Mouse (Mus musculus): ENCODE results near the gene Por.

Por gene

GRCm38 (mm10) chr5:135669741-135670275 is at the start of gene Por:
Gene Por (plus strand): TSS chr5:135670033.
- DNase-seq (ENCODE audit: low read depth, low spot score): peak; percentile 93

- no peak for DNase-seq (ENCODE audit: low read depth, low spot score)
These were observed 49.3 kb upstream of the Por start for GRCm38 (mm10) chr5:135620526-135620925.

GRCm38 (mm10) chr5:135621725-135622124 is 48.1 kb upstream of the Por start:
- no peak for DNase-seq (ENCODE audit: low read depth, low spot score)

GRCm38 (mm10) chr5:135623006-135623563 is 46.7 kb upstream of the Por start:
- no peak for DNase-seq (ENCODE audit: low read depth, low spot score)

GRCm38 (mm10) chr5:135628916-135629315 is 40.9 kb upstream of the Por start:
- peak; percentile 62 for DNase-seq (ENCODE audit: low read depth, low spot score)

GRCm38 (mm10) chr5:135629401-135629800 is 40.4 kb upstream of the Por start:
- peak; percentile 82 for DNase-seq (ENCODE audit: low read depth, low spot score)

GRCm38 (mm10) chr5:135630598-135630997 is 39.2 kb upstream of the Por start:
- peak; percentile 78 for DNase-seq (ENCODE audit: low read depth, low spot score)

GRCm38 (mm10) chr5:135632117-135632796 is 37.6 kb upstream of the Por start, which contains the start of gene Rhbdd2:
Gene Rhbdd2 (plus strand): TSS chr5:135632618.
- DNase-seq (ENCODE audit: low read depth, low spot score): peak; percentile 99

- DNase-seq (ENCODE audit: low read depth, low spot score): no peak
These were observed 37.1 kb upstream of the Por start for GRCm38 (mm10) chr5:135632797-135633144.

- no peak for DNase-seq (ENCODE audit: low read depth, low spot score)
These were observed 29.9 kb upstream of the Por start for GRCm38 (mm10) chr5:135639760-135640458.

- DNase-seq (ENCODE audit: low read depth, low spot score): no peak
These were observed 29.4 kb upstream of the Por start for GRCm38 (mm10) chr5:135640459-135640789.

- no peak for DNase-seq (ENCODE audit: low read depth, low spot score)
These were observed 28.8 kb upstream of the Por start for GRCm38 (mm10) chr5:135641028-135641427.

GRCm38 (mm10) chr5:135642686-135643551 is 26.9 kb upstream of the Por start:
- DNase-seq (ENCODE audit: low read depth, low spot score): peak; percentile 96

GRCm38 (mm10) chr5:135643552-135643842 is 26.3 kb upstream of the Por start:
- no peak for DNase-seq (ENCODE audit: low read depth, low spot score)

- no peak for DNase-seq (ENCODE audit: low read depth, low spot score)
These were observed 26.0 kb upstream of the Por start for GRCm38 (mm10) chr5:135643869-135644268.

GRCm38 (mm10) chr5:135645330-135645729 is 24.5 kb upstream of the Por start:
- no peak for DNase-seq (ENCODE audit: low read depth, low spot score)

- no peak for DNase-seq (ENCODE audit: low read depth, low spot score)
These were observed 23.8 kb upstream of the Por start for GRCm38 (mm10) chr5:135646038-135646437.

GRCm38 (mm10) chr5:135648461-135649308 is 21.1 kb upstream of the Por start:
- peak; percentile 66 for DNase-seq (ENCODE audit: low read depth, low spot score)

GRCm38 (mm10) chr5:135649309-135649633 is 20.6 kb upstream of the Por start:
- DNase-seq (ENCODE audit: low read depth, low spot score): no peak

GRCm38 (mm10) chr5:135651536-135651935 is 18.3 kb upstream of the Por start:
- no peak for DNase-seq (ENCODE audit: low read depth, low spot score)

- DNase-seq (ENCODE audit: low read depth, low spot score): no peak
These were observed 16.6 kb upstream of the Por start for GRCm38 (mm10) chr5:135653209-135653608.
